Mouse (Mus musculus) WW6 (cell line): ENCODE measurements around the gene Kbtbd13.

Experiments used
- DNase-seq: peaks from one replicate; pipeline ENCODE4 v3.0.0-alpha.2; 2013; ENCODE audit warnings: low read depth, low spot score

Kbtbd13 gene

DNA sequence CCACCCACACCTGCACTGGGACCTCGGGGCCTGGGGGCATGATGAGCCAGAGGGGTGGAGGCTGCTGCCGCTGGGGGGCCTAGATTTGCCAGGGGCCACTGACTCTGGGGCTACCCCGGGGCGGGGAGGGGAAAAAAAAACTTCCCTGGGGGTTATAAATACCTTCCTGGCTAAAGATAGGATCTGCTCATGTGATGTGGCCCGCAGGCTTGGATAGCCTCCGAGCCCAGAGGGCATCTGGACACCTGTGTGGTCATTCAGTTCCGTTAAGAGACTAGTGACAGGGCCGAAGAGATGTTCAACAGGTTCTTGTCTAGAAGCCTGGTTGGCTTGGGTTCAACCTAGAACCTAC is at the start of gene Kbtbd13:
Kbtbd13 (minus strand) TSS at position 40 of the 352 bp plus-strand sequence.
- no peak for DNase-seq

DNA sequence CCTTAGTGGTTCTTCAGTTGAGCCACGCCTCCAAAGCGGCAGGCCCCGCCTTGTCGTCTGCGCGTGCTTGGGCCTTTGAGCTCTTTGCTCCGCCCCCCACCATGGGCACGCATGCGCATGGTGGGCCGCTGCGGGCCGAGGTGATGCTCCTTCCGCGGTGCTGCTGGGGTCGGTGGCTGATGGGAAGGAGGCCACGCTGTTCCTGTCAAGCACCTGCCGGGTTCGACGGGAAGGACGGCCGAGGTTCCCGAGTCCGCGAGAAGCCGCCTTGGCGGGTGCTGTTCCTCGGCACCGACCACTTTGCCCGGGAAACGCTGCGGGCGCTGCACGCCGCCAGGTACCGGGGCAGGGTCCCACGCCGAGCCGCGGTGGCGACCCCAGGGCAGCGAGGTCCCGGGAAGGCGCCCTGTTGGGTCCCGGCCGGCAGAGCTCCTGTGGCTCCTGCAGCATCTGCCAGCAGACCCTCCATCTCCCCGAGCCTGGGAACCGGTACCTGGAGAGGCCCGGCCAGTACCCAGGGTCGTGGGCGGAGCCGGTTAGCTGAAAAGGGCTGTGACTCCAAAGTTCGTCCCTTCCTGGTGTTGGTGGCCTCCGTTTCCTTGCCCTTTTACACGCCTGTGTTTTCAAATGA is 44.3 kb upstream of the Kbtbd13 start, which contains the start of gene Mtfmt:
Mtfmt (plus strand) TSS at position 112 of the 631 bp plus-strand sequence.
- DNase-seq: peak; percentile 84

DNA sequence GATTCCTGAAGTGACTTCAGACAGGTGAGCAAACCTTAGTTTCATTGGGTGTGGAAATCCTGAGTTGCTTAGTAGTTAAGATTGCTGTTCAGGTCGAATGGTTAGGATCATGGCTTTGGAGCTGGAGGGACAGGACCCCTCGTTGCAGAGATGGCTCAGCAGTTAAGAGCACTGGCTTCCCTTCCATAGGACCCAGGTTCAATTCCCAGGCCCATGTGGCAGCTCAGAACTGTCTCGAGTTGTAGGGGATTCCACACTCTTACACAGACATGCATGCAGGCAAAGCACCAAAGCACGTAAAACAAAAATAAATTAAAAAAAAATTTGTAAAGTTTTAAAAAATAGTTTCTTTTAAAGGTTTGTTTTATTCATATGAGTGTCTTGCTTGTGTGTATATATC is 43.8 kb upstream of the Kbtbd13 start:
- DNase-seq: no peak

DNA sequence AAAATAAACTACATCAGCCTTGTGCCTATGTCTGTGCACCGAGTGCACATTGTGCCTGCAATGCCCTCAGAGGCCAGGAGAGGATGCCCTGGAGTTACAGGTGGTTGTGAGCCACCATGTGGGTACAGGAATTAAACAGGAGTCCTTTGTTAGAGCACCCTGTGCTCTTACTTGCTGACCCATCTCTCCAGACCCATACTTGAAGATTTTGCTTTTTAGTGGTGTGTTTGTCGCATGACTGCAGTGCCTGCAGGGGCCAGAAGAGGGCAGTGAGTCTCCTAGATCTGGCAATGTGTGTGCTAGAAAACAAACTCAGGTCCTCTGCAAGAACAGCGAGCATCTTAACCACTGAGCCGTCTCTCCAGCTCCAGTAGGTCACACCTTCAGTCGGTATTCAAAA is 42.7 kb upstream of the Kbtbd13 start:
- DNase-seq: peak; percentile 59

DNA sequence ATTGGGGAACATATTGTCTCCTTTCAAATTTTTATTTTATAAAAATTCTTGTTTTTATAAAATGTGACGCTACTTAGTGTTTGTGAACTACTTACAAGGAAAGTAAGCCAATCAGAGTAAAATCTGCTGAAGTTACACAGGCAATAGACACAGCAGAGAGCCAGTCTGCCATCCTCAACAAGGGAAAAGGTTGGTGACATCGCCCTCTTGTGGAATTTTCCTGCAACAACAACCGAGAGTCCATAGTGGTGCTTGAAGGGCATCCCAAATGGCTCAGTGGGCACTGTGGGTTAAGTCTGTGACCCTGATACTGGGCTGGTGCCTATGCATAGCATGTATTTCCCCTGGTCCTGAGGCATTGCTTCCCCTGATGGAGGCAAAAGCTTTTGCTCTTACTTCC is 40.8 kb upstream of the Kbtbd13 start:
- DNase-seq: peak; percentile 47

DNA sequence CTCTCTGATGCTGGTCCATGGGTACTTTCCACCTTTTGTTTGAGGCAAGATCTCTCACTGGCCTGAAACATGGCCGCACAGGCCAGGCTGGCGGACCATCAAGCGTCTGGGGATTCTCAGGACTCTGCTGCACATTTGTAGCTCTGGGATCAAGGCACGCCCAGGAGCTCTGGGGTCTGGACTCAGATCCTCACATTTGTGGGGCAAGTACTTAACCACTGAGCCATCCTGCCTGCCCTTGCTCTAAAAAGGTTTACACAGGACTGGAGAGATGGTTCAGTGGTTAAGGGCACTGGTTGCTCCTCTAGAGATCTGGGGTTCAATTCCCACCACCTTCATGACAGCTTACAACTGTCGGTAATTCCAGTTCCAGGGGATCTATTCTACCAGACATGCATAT is 39.5 kb upstream of the Kbtbd13 start:
- DNase-seq: no peak

DNA sequence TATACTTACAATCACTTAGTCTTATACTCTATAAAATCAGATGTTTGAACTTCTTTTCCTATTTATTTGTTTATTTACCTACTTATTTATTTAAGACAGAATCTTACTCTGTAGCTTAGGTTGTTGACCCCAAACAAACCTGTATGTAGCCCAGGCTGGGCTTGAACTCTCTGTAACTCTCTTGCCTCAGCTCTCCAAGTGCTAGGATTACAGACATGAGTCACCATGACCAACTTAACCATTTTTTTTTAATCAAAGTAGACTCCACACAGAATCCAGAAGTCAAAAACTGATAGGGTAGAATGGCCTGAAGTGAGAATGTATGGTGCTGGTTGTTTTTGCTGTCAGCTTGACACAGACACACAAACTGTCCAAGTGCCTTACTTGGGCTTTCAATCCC is 38.9 kb upstream of the Kbtbd13 start:
- DNase-seq: no peak

DNA sequence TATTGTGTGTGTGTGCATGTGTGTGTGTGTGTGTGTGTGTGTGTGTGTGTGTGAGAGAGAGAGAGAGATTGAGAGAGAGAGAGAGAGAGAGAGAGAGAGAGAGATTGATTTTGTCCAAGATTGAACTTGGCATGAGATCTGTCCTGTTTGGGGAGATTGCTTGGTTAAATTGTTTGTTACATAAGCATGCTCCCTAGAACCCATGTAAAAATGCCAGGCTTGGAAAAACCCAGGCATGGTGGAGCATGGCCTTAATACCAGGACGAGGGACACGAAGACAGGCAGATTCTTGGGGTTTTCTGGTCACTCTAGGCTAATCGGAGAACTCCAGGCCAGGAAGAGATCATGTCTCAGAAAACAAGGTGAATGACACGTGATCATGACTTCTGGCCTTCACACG is 36.6 kb upstream of the Kbtbd13 start:
- no peak for DNase-seq

DNA sequence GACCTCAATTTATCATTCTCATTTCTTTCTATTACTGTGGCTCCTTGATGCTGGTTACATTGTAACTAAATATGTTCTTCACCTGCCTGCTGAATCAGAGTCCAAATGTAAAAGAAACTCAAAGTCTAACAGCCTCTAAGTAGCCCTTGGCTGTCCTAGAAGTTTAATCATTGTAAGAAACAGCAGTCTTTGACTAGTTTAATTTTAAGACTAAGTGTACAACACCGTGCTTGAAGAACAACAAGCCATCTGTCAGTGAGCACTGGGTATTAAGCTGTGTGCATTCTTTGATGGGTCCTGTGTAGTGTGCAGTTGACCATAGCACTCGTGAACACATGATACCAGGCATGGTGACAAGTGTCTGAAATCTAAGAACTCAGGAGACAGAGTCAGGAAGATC is 36.1 kb upstream of the Kbtbd13 start:
- DNase-seq: no peak

DNA sequence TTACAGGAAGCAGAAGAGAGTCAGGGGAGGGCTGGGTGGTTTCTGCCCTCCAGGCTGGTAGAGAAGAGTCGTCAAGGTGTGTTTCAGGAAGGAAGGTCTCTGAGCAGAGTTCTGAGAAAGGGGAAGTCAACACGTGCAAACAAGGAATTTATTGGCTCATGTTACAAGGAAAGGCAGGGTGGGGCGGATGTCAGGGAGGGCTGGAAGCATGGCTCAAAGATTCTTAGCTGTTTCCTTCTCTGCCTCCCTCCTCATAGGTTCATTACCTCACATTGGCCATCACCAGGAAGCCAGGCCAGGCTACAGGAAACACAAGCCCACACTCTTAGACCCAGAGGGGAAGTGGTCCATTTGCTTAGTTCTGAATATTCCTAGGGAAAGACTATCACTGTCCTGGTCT is 32.9 kb upstream of the Kbtbd13 start:
- no peak for DNase-seq

DNA sequence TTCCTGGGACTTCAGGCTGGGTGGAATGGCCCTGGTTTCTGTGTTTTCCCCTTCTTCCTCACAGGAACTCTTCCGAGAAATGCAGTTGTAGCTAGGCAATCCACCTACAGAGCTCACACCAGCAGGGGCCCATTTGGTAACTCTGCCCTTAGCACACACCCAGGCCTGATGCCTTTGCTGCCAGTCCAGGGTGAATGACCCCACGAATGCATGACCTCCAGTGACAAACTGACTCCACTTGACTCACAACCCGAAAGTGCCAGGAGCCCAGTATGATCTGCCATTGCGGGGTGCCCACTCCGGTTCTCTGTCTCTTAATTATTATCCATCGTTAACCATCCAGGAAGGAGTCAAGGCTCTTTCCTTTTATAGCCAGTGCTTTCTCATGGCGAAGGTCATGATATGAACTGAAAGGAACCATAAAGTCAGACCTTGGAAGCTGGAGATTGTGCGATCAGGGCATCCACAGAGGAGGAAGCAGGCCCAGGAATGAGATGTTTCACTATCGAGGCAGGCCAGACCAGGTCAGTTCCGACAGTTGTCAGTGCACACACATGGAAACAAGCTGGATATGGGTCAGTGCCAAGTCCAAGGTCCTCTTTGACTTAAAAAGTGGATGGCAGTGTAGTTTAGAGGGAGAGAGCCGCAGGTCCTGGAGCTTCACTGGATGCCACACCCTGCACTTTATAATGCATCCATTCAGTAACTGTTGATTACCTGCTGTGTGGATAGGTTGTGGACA is 31.5 kb upstream of the Kbtbd13 start, which contains the start of gene Slc51b:
Slc51b (minus strand) TSS at position 196 of the 742 bp plus-strand sequence.
- no peak for DNase-seq

DNA sequence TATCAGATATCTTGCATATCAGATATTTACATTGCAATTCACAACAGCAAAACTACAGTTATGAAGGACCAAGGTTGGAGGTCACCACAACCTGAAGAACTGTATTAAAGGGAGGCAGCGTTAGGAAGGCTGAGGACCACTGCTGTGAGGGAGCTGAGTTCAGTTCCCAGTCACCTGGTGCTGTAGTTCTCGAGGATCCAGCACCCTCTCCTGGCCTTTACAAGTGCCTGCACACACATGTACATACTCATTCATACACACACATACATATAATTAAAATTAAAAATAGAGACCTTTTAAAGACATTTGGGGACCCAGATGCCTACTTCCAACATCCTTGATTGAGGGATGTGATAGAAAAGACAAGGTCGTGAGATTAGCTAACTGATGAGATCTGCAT is 28.2 kb upstream of the Kbtbd13 start:
- no peak for DNase-seq

DNA sequence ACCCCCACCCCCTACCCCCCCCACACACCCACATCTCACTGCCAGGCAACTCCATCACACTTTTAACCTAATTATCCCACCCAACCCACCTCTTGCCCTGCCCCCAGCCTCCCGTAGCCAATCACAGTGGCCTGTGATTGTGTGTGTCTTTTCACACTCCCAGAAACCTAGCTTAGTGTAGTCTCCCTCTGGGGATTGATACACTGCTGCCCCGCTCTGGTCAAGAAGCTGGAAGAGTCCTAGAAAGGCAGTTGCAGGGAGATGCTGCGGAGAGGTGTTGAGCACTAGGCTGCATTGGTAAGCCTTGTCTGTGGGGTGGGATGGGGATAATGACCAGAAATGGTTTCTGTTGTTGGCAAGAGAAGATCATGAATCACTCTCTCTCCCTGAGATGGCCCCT is 26.3 kb upstream of the Kbtbd13 start:
- no peak for DNase-seq

DNA sequence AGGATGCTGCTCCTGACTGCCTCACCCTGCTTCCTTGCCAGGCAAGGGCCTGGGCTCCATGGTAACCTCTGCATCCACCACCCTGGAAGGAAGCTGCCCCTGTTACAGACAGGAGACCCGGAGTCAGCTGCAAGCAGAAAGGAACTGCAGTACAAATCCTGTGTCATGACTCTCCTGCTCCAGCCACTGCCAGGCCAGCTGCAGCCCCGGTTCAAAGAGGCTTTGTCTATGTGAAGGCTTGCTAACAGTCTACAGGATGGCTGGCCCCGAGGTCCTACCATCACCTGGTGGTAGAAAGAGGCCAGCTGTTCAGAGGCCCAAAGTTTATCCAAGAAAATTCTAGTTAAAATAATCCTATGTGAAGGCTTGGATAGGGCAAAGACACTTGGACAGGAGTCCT is 19.9 kb upstream of the Kbtbd13 start:
- DNase-seq: no peak

DNA sequence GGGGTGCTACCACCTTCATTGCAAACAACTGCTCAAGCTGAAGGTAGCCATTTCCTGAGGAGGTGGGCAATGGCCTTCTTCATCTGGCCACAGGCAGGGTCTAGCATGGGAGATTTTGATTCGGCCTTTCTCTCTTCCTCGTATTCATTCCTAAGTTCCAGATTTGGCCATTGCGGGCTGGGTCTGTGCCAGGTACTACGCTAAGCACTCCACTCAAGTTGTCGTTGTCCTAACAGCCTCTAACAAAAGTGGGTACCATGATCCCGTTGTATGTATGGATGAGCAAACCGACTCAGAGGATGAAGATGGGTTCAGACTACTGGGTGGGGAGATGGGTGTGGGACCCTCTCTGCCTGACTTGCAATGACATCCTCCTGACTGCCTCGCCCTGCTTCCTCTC is 18.9 kb upstream of the Kbtbd13 start:
- no peak for DNase-seq

DNA sequence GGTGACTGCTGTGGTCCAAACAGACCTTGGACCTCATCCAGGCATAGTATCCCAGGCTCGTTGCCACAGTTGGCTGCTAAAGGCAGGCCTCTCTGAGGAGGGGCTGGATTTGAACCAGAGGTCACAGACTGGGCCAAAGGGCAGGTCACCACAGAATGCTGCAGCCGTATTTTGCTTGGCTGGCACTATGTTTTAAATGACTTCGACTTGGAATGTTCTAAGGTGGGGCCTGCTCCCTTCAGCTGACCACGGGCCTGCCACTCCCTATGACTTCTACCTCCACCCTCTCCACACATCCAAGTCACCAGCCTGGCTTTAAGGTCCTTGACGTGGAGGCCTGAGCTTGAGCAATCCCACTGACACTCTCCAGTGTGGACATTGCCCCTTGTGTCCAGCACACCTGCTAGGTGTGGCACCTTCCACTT is 17.4 kb upstream of the Kbtbd13 start:
- no peak for DNase-seq

DNA sequence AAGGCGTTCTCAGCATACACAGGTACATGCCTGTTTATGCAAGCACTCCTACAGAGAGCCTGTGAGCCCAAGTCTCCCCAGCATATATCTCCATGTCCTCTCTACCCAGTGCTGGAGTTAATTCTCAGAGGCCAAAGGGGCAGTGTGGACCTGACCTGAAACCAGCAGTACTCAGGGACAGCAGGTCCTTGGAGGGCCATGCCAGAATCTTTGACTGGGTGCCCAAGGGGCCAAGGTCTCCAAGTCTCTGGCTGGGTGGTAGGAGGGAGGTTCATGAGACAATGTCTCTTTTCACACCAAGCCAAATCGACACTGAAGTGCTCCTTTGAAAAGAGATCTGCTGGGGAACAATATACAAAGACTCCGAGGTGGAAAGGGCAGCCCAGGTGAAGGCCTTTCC is 16.4 kb upstream of the Kbtbd13 start:
- no peak for DNase-seq

DNA sequence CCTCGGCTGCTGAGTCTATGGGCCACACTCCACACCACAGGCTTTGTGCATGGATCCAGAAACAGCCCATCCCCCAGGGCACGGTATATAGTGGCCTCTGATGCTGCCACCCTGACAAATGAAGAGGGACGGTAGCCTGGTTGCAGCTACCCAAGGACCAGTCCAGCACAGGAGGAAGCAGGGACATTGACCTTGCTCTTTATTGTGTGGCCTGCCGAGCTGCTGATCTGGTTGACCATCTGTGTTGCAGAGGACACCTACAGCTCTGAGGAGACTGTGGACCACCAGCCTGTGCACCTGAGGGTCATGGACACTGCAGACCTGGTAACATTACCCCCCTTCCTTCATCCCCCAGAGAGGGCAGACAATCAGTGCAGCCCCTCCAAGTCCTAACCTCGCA is 15.9 kb upstream of the Kbtbd13 start:
- no peak for DNase-seq

DNA sequence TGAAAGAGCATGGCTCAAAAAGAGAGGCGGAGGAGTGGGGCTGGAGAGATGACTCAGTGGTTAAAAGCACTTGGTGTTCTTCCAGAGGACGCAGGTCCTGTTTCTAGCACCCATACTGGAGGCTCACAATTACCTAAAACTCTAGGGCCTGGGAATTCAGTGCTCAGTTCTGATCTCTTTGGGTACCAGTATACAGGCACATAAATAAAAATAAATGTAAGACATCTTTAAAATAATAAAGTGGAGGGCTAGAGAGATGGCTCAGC is 13.7 kb upstream of the Kbtbd13 start:
- no peak for DNase-seq

DNA sequence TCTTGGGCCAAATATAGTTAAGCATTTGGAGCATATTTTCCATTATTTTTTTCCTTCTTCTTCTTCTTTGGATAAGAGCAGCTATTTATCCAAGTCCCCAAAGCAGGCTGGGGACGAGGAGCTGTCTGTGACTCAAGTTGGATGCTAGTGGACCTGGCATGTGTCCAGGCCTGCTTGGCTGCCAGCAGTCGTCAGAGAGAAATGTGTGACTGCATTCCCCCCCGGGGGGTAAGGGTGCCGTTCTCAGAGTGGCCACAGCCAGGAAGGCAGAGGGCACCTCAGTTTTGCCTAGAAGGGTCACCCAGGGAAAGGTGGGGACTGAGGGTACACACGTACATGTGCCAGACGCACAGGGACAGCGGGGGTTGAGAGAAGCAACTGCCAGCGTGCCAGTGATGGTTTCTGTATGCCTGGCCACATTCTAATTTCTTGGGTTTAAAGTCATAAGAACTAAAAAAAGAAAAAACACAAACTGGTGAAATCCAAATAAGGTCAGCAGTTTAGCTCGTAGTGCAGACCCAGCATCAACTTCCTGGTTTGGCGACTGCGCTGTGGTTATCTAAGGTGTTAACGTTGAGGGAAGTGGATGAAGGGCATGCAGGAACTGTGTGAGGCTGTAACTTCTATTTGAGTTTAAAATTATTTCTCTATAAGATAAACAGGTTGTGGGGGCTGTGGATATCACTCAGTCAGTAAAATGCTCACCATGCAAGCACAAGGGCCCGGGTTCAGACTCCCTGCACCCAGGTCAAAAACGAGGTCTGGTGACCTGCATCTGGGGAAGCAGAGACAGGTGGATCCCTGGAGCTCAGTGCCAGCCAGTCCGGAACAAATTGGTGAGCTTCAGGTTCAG is 13.1 kb upstream of the Kbtbd13 start:
- no peak for DNase-seq

DNA sequence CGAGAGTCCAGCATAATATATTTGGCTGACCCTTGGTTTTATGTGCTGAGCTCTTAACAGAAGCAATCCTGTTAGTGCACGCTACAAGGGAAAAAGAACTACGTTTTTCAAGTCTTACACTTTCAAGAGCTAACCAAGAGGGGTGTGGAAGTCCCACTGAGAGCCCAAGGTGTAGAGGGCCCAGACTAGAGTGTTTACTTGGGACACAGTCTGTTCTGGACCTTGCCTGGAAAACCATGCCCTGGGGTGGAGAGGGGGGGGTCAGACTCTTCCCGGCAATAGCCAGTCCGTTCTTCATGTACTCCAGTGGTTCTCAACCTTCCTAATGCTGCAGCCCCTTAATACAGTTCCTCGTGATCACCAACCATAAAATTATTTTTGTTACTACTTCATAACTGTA is 8.5 kb upstream of the Kbtbd13 start:
- no peak for DNase-seq

DNA sequence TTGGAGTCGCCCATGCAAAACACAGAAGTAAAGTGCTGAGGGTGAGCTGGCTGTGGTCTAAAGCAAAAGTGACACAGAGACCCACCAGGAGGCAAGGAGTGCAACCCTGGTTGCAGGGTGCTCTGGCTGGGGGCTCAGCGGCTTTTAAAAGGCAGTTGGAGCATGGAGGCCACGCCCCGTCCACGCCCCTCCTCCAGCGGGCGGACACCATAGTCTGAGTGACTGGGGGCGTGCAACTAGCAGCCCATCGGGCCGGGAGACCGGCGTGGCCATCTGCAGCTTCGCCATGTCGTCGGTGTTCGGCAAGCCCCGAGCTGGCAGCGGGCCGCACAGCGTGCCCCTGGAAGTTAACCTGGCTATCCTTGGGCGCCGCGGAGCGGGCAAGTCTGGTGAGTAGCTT is 6.8 kb upstream of the Kbtbd13 start, which contains the start of gene Rasl12:
Rasl12 (plus strand) TSS at position 228 of the 400 bp plus-strand sequence.
- DNase-seq: no peak

DNA sequence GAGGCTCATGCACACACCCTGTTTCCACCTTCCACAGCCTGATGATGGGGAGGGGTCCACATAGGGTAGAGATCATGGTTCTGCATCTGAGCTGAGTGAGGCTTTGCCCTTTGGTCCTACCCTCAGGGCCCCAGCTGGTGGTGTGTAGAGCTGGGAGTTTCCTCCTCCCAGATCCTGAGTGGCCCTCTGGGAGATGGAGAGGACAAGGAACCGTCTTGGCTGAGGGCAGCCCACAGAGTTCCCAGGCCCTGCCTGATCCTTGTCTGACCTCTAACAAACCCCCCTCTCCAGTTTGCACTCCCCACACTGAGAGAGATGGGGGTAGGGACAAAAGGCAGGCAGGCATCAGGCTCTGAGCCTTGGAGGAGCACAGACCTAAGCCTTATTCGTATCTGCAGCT is 2.9 kb upstream of the Kbtbd13 start:
- DNase-seq: no peak
